In the genomic region with DNA sequence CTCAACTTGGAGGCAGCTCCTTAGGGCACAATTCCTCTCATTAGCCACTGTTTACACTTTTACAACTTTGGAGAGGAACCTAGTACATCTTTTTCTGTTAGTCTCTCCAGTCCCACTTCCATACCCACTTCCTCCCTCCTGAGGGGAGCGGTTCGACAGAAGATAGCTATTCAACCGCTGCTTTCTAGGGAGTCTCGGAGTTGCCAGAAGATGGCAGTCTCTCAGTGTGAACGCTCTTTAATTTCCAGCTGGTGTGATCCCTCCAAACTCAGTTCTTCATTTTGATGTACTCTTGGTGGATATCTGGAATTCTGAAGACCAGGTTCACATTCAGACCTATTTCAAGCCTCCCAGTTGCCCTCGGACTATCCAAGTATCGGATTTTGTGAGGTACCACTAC, we compare ENCODE assay signal across 10 mouse cellular contexts. TPM values are rescaled to one million over a fixed set of nuclear protein-coding genes. Genes with fewer than 3 reads are reported as not detected.
DNase-seq lines count a peak whose midpoint lies in the region; ATAC-seq and TF ChIP-seq lines count a peak whose summit lies in the region.
"Had no signal": no experiment of that assay in that cellular context is flagged by ENCODE, and none has a peak within 500 bp of the region (broad histone marks: within the 10 kb centered on the region; RNA-seq: fewer than 3 reads in every experiment).

No protein-coding gene starts in this region.

- H3K9me3 ChIP-seq in hindbrain, embryonic 11.5 days (ENCODE audit: control insufficient read depth, low read length) = no peaks in the 10 kb centered on the region
- no peaks in the 10 kb centered on the region for H3K9me3 ChIP-seq in hindbrain, embryonic 12.5 days (replicated peaks)
- no peaks in the 10 kb centered on the region for H3K9me3 ChIP-seq in lung, postnatal 0 days (ENCODE audit: low read length)
- H3K9me3 ChIP-seq in kidney, embryonic 16.5 days (ENCODE audit: low read length) = no peaks in the 10 kb centered on the region
- H3K9me3 ChIP-seq: limb, embryonic 12.5 days had no signal

- H3K4me1 ChIP-seq in hindbrain, embryonic 11.5 days (replicated peaks; ENCODE audit: control insufficient read depth, insufficient read depth, low read length) = no peaks in the 10 kb centered on the region
- H3K4me1 ChIP-seq in hindbrain, embryonic 12.5 days = no peaks in the 10 kb centered on the region
- H3K4me1 ChIP-seq in lung, postnatal 0 days (ENCODE audit: insufficient read depth, low read depth, low read length) = no peaks in the 10 kb centered on the region
- no peaks in the 10 kb centered on the region for H3K4me1 ChIP-seq in kidney, embryonic 16.5 days (ENCODE audit: insufficient read depth, low read length)
- H3K4me1 ChIP-seq: limb, embryonic 12.5 days had no signal

- H3K36me3 ChIP-seq in hindbrain, embryonic 11.5 days (ENCODE audit: control insufficient read depth, insufficient read depth, low read length) = no peaks in the 10 kb centered on the region
- H3K36me3 ChIP-seq in hindbrain, embryonic 12.5 days = no peaks in the 10 kb centered on the region
- H3K36me3 ChIP-seq in lung, postnatal 0 days (ENCODE audit: insufficient read depth, low read length) = no peaks in the 10 kb centered on the region
- peaks cover 24% of the 10 kb centered on the region; the same call in 1 of the 2 replicates for H3K36me3 ChIP-seq in kidney, embryonic 16.5 days (ENCODE audit: insufficient read depth, low read length)

- H3K27ac ChIP-seq in hindbrain, embryonic 11.5 days (ENCODE audit: low read depth, low read length) = no peak overlapping the region
- no peak overlapping the region for H3K27ac ChIP-seq in hindbrain, embryonic 12.5 days
- no peak overlapping the region for H3K27ac ChIP-seq in lung, postnatal 0 days (ENCODE audit: low read length)
- H3K27ac ChIP-seq in kidney, embryonic 16.5 days (ENCODE audit: low read length) = no peak overlapping the region
- H3K27ac ChIP-seq: limb, embryonic 12.5 days had no signal

- no peak overlapping the region for H3K9ac ChIP-seq in hindbrain, embryonic 11.5 days (ENCODE audit: low read depth, low read length)
- H3K9ac ChIP-seq in hindbrain, embryonic 12.5 days = no peak overlapping the region
- no peak overlapping the region for H3K9ac ChIP-seq in lung, postnatal 0 days (replicated peaks; ENCODE audit: low read depth)
- H3K9ac ChIP-seq in kidney, embryonic 16.5 days (replicated peaks; ENCODE audit: low read length) = no peak overlapping the region
- H3K9ac ChIP-seq: limb, embryonic 12.5 days had no signal

- no peak for TF ChIP-seq EP300 in lung, postnatal 0 days (IDR thresholded peaks at IDR 0.05)

- 82% methylated on average over 7 of the region's 7 CpGs for WGBS in hindbrain, embryonic 11.5 days
- WGBS in hindbrain, embryonic 12.5 days = 76% methylated on average over 7 of the region's 7 CpGs
- 73% methylated on average over 7 of the region's 7 CpGs for WGBS in lung, postnatal 0 days
- WGBS in kidney, embryonic 16.5 days = 84% methylated on average over 7 of the region's 7 CpGs

- no peak for ATAC-seq in hindbrain, embryonic 11.5 days (ENCODE audit: low FRiP score)
- ATAC-seq in hindbrain, embryonic 12.5 days (ENCODE audit: low FRiP score) = no peak
- ATAC-seq in lung, postnatal 0 days = no peak
- peak; percentile 80 for ATAC-seq in megakaryocyte progenitor cell, adult 5-6 weeks (replicated peaks; ENCODE audit: poor library complexity)
- ATAC-seq in kidney, embryonic 16.5 days (ENCODE audit: low FRiP score, low TSS enrichment) = no peak

- H3K27me3 ChIP-seq in hindbrain, embryonic 11.5 days (ENCODE audit: control insufficient read depth, insufficient read depth, low read length) = no peaks in the 10 kb centered on the region
- no peaks in the 10 kb centered on the region for H3K27me3 ChIP-seq in hindbrain, embryonic 12.5 days
- H3K27me3 ChIP-seq in lung, postnatal 0 days (replicated peaks; ENCODE audit: insufficient read depth, low read length) = no peaks in the 10 kb centered on the region
- H3K27me3 ChIP-seq in kidney, embryonic 16.5 days (ENCODE audit: insufficient read depth, low read length) = no peaks in the 10 kb centered on the region
- H3K27me3 ChIP-seq: limb, embryonic 12.5 days had no signal

- H3K4me3 ChIP-seq in hindbrain, embryonic 11.5 days (ENCODE audit: low read depth, low read length) = no peak overlapping the region
- no peak overlapping the region for H3K4me3 ChIP-seq in hindbrain, embryonic 12.5 days
- no peak overlapping the region for H3K4me3 ChIP-seq in lung, postnatal 0 days (ENCODE audit: low read depth, low read length)
- no peak overlapping the region for H3K4me3 ChIP-seq in kidney, embryonic 16.5 days (ENCODE audit: low read length)
- H3K4me3 ChIP-seq: limb, embryonic 12.5 days had no signal

- peak; percentile 13 for DNase-seq in hindbrain, embryonic 11.5 days (ENCODE audit: low spot score)
- peak; percentile 11 for DNase-seq in lung, postnatal 0 days (ENCODE audit: low spot score)
- DNase-seq in lung, postnatal 4 days = no peak
- peak; percentile 31 for DNase-seq in R1 (ENCODE audit: low read depth, low spot score)
- no peak for DNase-seq in cerebellum, postnatal 4 days (ENCODE audit: low spot score in 2 of 2)
- DNase-seq: thymus, postnatal 4 days had no signal

- no peak overlapping the region for H3K4me2 ChIP-seq in hindbrain, embryonic 11.5 days (replicated peaks; ENCODE audit: low read depth, low read length)
- H3K4me2 ChIP-seq in hindbrain, embryonic 12.5 days (replicated peaks) = no peak overlapping the region
- no peak overlapping the region for H3K4me2 ChIP-seq in lung, postnatal 0 days (replicated peaks; ENCODE audit: low read depth, low read length)
- no peak overlapping the region for H3K4me2 ChIP-seq in kidney, embryonic 16.5 days (replicated peaks; ENCODE audit: low read depth, low read length)
- H3K4me2 ChIP-seq: limb, embryonic 12.5 days had no signal

- TF ChIP-seq CTCF in lung, postnatal 0 days (IDR thresholded peaks at IDR 0.05) = peak; percentile 47

RNA-seq across cellular contexts. Expression of a gene that starts 18.5 kb away (rescaled TPM):
- 55.4 and 61.4 TPM in 2 replicates for polyA plus RNA-seq in hindbrain, embryonic 11.5 days (2014; fragmentation: Nextera tagmentation; extraction: Ambion mirVana)
- polyA plus RNA-seq in hindbrain, embryonic 12.5 days (2016; fragmentation: Nextera tagmentation; extraction: Ambion mirVana) = 92.2 and 98.5 TPM in 2 replicates
- 130 and 134 TPM in 2 replicates for polyA plus RNA-seq in lung, postnatal 0 days (2015; fragmentation: Nextera tagmentation; extraction: Ambion mirVana)
- 4.3 and 5.1 TPM in 2 replicates for total RNA-seq in megakaryocyte progenitor cell, adult 5-6 weeks (2015)
- total RNA-seq in megakaryocyte progenitor cell, adult 5-6 weeks (2017) = 11.6 and 12.1 TPM in 2 replicates
- polyA plus RNA-seq in kidney, embryonic 16.5 days (2015; fragmentation: Nextera tagmentation; extraction: Ambion mirVana) = 132 and 145 TPM in 2 replicates

RNA-seq across cellular contexts. Expression of a gene that starts 52.7 kb away (rescaled TPM):
- polyA plus RNA-seq in hindbrain, embryonic 11.5 days (2014; fragmentation: Nextera tagmentation; extraction: Ambion mirVana) = 37.4 and 39.7 TPM in 2 replicates
- polyA plus RNA-seq in hindbrain, embryonic 12.5 days (2016; fragmentation: Nextera tagmentation; extraction: Ambion mirVana) = 38.6 and 43.2 TPM in 2 replicates
- polyA plus RNA-seq in lung, postnatal 0 days (2015; fragmentation: Nextera tagmentation; extraction: Ambion mirVana) = 20.5 and 21.5 TPM in 2 replicates
- 32.0 and 32.6 TPM in 2 replicates for total RNA-seq in megakaryocyte progenitor cell, adult 5-6 weeks (2015)
- 32.5 and 33.5 TPM in 2 replicates for total RNA-seq in megakaryocyte progenitor cell, adult 5-6 weeks (2017)
- 24.8 and 31.4 TPM in 2 replicates for polyA plus RNA-seq in kidney, embryonic 16.5 days (2015; fragmentation: Nextera tagmentation; extraction: Ambion mirVana)

Comparison
In these comparisons a context has a peak if more than half of its experiments do, and no peak if none do; other contexts are left out.
1. DNase-seq: peak in hindbrain, embryonic 11.5 days (single experiment), lung, postnatal 0 days (single experiment) and R1 (single experiment); none in lung, postnatal 4 days (0 of 2) and cerebellum, postnatal 4 days (0 of 2).